Comparison of ENCODE assay signal across 13 mouse cellular contexts in genomic region chr11:34770666-34771065, GRCm38 (mm10). TPM values are rescaled to one million over a fixed set of nuclear protein-coding genes. Genes with fewer than 3 reads are reported as not detected.
DNase-seq lines count a peak whose midpoint lies in the region; TF ChIP-seq lines count a peak whose summit lies in the region.
"Had no signal": no experiment of that assay in that cellular context is flagged by ENCODE, and none has a peak within 500 bp of the region (broad histone marks: within the 10 kb centered on the region; RNA-seq: fewer than 3 reads in every experiment).

No protein-coding gene starts in this region.

- TF ChIP-seq RAD21 in MEL (IDR thresholded peaks at IDR 0.05; ENCODE audit: low read depth, low read length) = no peak

- no peak overlapping the region for H3K9ac ChIP-seq in liver, adult 2 months (ENCODE audit: low read depth, low read length)
- H3K9ac ChIP-seq in MEL (ENCODE audit: control insufficient read depth, low read depth, low read length, poor library complexity, severe bottlenecking) = no peak overlapping the region
- H3K9ac ChIP-seq: embryonic facial prominence, embryonic 13.5 days; intestine, embryonic 15.5 days; liver, embryonic 15.5 days; neural tube, embryonic 13.5 days had no signal

- TF ChIP-seq EP300 in MEL (IDR thresholded peaks at IDR 0.05; ENCODE audit: low read depth in 1 of 2, low read length in 2 of 2) = no peak

- H3K9me3 ChIP-seq in MEL (replicated peaks; ENCODE audit: insufficient read depth, low read length) = no peaks in the 10 kb centered on the region
- H3K9me3 ChIP-seq: intestine, embryonic 15.5 days; limb, embryonic 10.5 days; liver, embryonic 15.5 days had no signal

- DNase-seq in liver, adult 2 months (ENCODE audit: extremely low read depth, low read depth, low spot score) = no peak
- DNase-seq in liver = no peak
- DNase-seq in 416B (ENCODE audit: low read depth) = peak; percentile 60
- peak; percentile 42 for DNase-seq in MEL (ENCODE audit: low read depth, low spot score)
- no peak for DNase-seq in adrenal gland, postnatal 36 days
- no peak for DNase-seq in right cerebral cortex, postnatal 10 days (ENCODE audit: low spot score in 2 of 2)
- DNase-seq in embryo, embryonic 11 days = no peak

- peak overlapping the region; percentile 25; the same call in 1 of the 2 replicates for H3K27ac ChIP-seq in liver, adult 2 months (replicated peaks; ENCODE audit: insufficient read depth, low read depth, low read length)
- H3K27ac ChIP-seq in MEL (ENCODE audit: control insufficient read depth, low read depth, low read length) = no peak overlapping the region
- H3K27ac ChIP-seq in macrophage = peak overlapping the region; percentile 92
- H3K27ac ChIP-seq: embryonic facial prominence, embryonic 13.5 days; intestine, embryonic 15.5 days; limb, embryonic 10.5 days; liver, embryonic 15.5 days; neural tube, embryonic 13.5 days had no signal

- no peaks in the 10 kb centered on the region for H3K79me2 ChIP-seq in liver, adult 2 months (ENCODE audit: control insufficient read depth, insufficient read depth, low read length)
- H3K79me2 ChIP-seq in MEL (ENCODE audit: control insufficient read depth, insufficient read depth, low read length, poor library complexity) = peaks cover 83% of the 10 kb centered on the region
- peaks cover 99% of the 10 kb centered on the region for H3K79me2 ChIP-seq in macrophage (ENCODE audit: inconsistent target)

- no peak for TF ChIP-seq POLR2A in liver, adult 2 months (IDR thresholded peaks at IDR 0.05; ENCODE audit: extremely low read depth, insufficient read depth, low read length)
- no peak for TF ChIP-seq POLR2A in MEL (IDR thresholded peaks at IDR 0.05; ENCODE audit: control insufficient read depth in 1 of 2, insufficient read depth in 1 of 2, low read depth in 1 of 2, low read length in 2 of 2, poor library complexity in 1 of 2)

- WGBS in liver, adult 2 months = 61% methylated on average over 4 of the region's 4 CpGs
- WGBS in macrophage (ENCODE audit: missing documents) = 7% methylated on average over 4 of the region's 4 CpGs

- no peak for TF ChIP-seq CTCF in liver, adult 2 months (IDR thresholded peaks at IDR 0.05; ENCODE audit: low read depth, low read length)
- no peak for TF ChIP-seq CTCF in MEL (IDR thresholded peaks at IDR 0.05 in 2 of 3, conservative IDR thresholded peaks at IDR 0.05 in 1 of 3; ENCODE audit: control insufficient read depth in 1 of 3, insufficient read depth in 1 of 3, low read depth in 2 of 3, low read length in 3 of 3, poor library complexity in 1 of 3, severe bottlenecking in 1 of 3)

- H3K36me3 ChIP-seq in liver, adult 2 months (ENCODE audit: control insufficient read depth, insufficient read depth, low read length) = no peaks in the 10 kb centered on the region
- H3K36me3 ChIP-seq in MEL (ENCODE audit: control insufficient read depth in 1 of 2, insufficient read depth in 2 of 2, low read length in 2 of 2) = peaks cover 28% of the 10 kb centered on the region in 2 experiments
- H3K36me3 ChIP-seq in macrophage (ENCODE audit: inconsistent target) = peaks cover 4% of the 10 kb centered on the region; the same call in 1 of the 2 replicates
- H3K36me3 ChIP-seq: embryonic facial prominence, embryonic 13.5 days; intestine, embryonic 15.5 days; limb, embryonic 10.5 days; liver, embryonic 15.5 days; neural tube, embryonic 13.5 days had no signal

- no peaks in the 10 kb centered on the region for H3K27me3 ChIP-seq in liver, adult 2 months (ENCODE audit: control insufficient read depth, insufficient read depth, low read length)
- no peaks in the 10 kb centered on the region for H3K27me3 ChIP-seq in MEL (ENCODE audit: control insufficient read depth in 1 of 2, insufficient read depth in 2 of 2, low read length in 2 of 2)
- H3K27me3 ChIP-seq: embryonic facial prominence, embryonic 13.5 days; intestine, embryonic 15.5 days; liver, embryonic 15.5 days; neural tube, embryonic 13.5 days had no signal

- H3K4me3 ChIP-seq in liver, adult 2 months (ENCODE audit: insufficient read depth, low read depth, low read length) = no peak overlapping the region
- H3K4me3 ChIP-seq in MEL (ENCODE audit: control insufficient read depth in 1 of 2, insufficient read depth in 1 of 2, low read depth in 2 of 2, low read length in 2 of 2) (no peak overlapping the region), macrophage (ENCODE audit: inconsistent target) (no peak overlapping the region)
- H3K4me3 ChIP-seq: embryonic facial prominence, embryonic 13.5 days; intestine, embryonic 15.5 days; limb, embryonic 10.5 days; liver, embryonic 15.5 days; neural tube, embryonic 13.5 days had no signal

- H3K4me1 ChIP-seq in liver, adult 2 months (ENCODE audit: control insufficient read depth, insufficient read depth, low read length) = no peaks in the 10 kb centered on the region
- H3K4me1 ChIP-seq in MEL (ENCODE audit: control insufficient read depth in 1 of 2, insufficient read depth in 2 of 2, low read length in 2 of 2) = peaks cover 11 to 29% of the 10 kb centered on the region in 2 experiments
- H3K4me1 ChIP-seq: intestine, embryonic 15.5 days; limb, embryonic 10.5 days; neural tube, embryonic 13.5 days had no signal

TF ChIP-seq in MEL, 35 proteins besides CTCF, POLR2A, EP300 and RAD21:
- TF ChIP-seq MYB (IDR thresholded peaks at IDR 0.05; ENCODE audit: low read depth, low read length) = no peak
- no peak for TF ChIP-seq KAT2A (conservative IDR thresholded peaks at IDR 0.05; ENCODE audit: low read depth, low read length)
- TF ChIP-seq MEF2A (IDR thresholded peaks at IDR 0.05; ENCODE audit: extremely low read depth, insufficient replicate concordance, low read depth, low read length, poor library complexity, severe bottlenecking) = no peak
- TF ChIP-seq SIN3A (IDR thresholded peaks at IDR 0.05; ENCODE audit: low read length) = no peak
- no peak for TF ChIP-seq ZKSCAN1 (IDR thresholded peaks at IDR 0.05; ENCODE audit: low read depth, low read length)
- no peak for TF ChIP-seq ETS1 (IDR thresholded peaks at IDR 0.05; ENCODE audit: low read depth, low read length)
- no peak for TF ChIP-seq USF1 (IDR thresholded peaks at IDR 0.05; ENCODE audit: low read depth, low read length)
- no peak for TF ChIP-seq POLR2AphosphoS5 (IDR thresholded peaks at IDR 0.05; ENCODE audit: borderline replicate concordance, low read depth, low read length)

RNA-seq across cellular contexts. Expression of gene Dock2, which starts 13.0 kb away (rescaled TPM):
- 4.0 and 4.9 TPM in 2 replicates for total RNA-seq in liver, adult 2 months (2014; rRNA removed)
- polyA plus RNA-seq in liver, adult 2 months (2012; rRNA removed) = 0.44 and 0.95 TPM in 2 replicates
- 56.3 and 60.9 TPM in 2 replicates for total RNA-seq in MEL (2012; rRNA removed)
- polyA plus RNA-seq in MEL (2012; ENCODE audit: insufficient read depth in 1 of 2, insufficient read length in 2 of 2, low read depth in 1 of 2, low replicate concordance in 2 of 2, missing spikeins in 1 of 2) (100 to 1,000 TPM in 1 of 2 experiments, 10 to 100 TPM in 1; 77.9 to 101 TPM), macrophage (2018) (98.2 to 157 TPM (median 126 TPM) in 3 replicates)
- total RNA-seq in macrophage (2018; cell fraction: chromatin; rRNA removed) = 1,000 to 10,000 TPM in 25 of 26 experiments, 100 to 1,000 TPM in 1; 626 to 1,628 (median 1,236) TPM
- total RNA-seq in macrophage (2018; cell fraction: cytosol; rRNA removed) = 100 to 1,000 TPM; 100 to 183 (median 142) TPM
- total RNA-seq in macrophage (2018; cell fraction: nucleus; rRNA removed) = 100 to 1,000 TPM; 263 to 899 (median 464) TPM
- 1 to 10 TPM; 2.5 to 3.9 TPM for total RNA-seq in adrenal gland, postnatal 36 days (2021)

Comparison
In these comparisons a context has a peak if more than half of its experiments do, and no peak if none do; other contexts are left out.
1. DNase-seq: peak in 416B (single experiment) and MEL (single experiment); none in liver, adult 2 months (single experiment), liver (single experiment), adrenal gland, postnatal 36 days (0 of 2), right cerebral cortex, postnatal 10 days (0 of 2) and embryo, embryonic 11 days (single experiment).